Mouse (Mus musculus) thymus, adult 2 months (tissue): Measurements from ENCODE around the gene Ceacam1.

Experiments
- CTCF ChIP-seq: fragments of 200-500 bp; IDR thresholded peaks from 2 replicates; pipeline ENCODE4 v1.5.1; 2012; ENCODE audit warnings: mild to moderate bottlenecking, control low read depth, low read length, moderate library complexity, borderline replicate concordance; ENCODE audit not compliant: control insufficient read depth, poor library complexity, insufficient read depth; ENCODE audit errors: extremely low read depth
- POLR2A ChIP-seq: fragments of 200-500 bp; IDR thresholded peaks from 2 replicates; pipeline ENCODE4 v1.6.1; 2012; ENCODE audit warnings: mild to moderate bottlenecking, low read length, control low read depth, moderate library complexity; ENCODE audit not compliant: control insufficient read depth, poor library complexity, insufficient read depth; ENCODE audit errors: extremely low read depth

- TF ChIP-seq CTCF (no peak), POLR2A (no peak)
Measured at GRCm38 (mm10) chr7:25429886-25430784, 47.3 kb downstream of the Ceacam1 start.
